Mouse (Mus musculus): Measurements from ENCODE around the gene Rnf141. TPM values are rescaled to one million over a fixed set of nuclear protein-coding genes. Genes with fewer than 3 reads are reported as not detected.

The Rnf141 gene
- total and polyA plus RNA-seq, 2 experiments from 2014 or later, result 28.5 to 133 TPM

- Histone ChIP-seq H3K4me2 (ENCODE audit: low read depth, low read length, poor library complexity, severe bottlenecking) (no peak overlapping the region), H3K4me1 (ENCODE audit: insufficient read depth, low read length) (no peaks in the 10 kb centered on the region), H3K4me3 (ENCODE audit: low read depth, low read length) (no peak overlapping the region), H3K36me3 (ENCODE audit: insufficient read depth, low read length) (no peaks in the 10 kb centered on the region), H3K9ac (replicated peaks; ENCODE audit: low read length, poor library complexity, severe bottlenecking) (no peak overlapping the region), H3K27me3 (ENCODE audit: insufficient read depth, low read length) (no peaks in the 10 kb centered on the region), H3K9me3 (ENCODE audit: low read length) (no peaks in the 10 kb centered on the region), H3K27ac (ENCODE audit: low read depth, low read length) (no peak overlapping the region)
- ATAC-seq (ENCODE audit: low FRiP score), result no peak
- TF ChIP-seq CTCF (IDR thresholded peaks at IDR 0.05), result no peak
- DNase-seq (ENCODE audit: low spot score), result no peak
- WGBS, result 78% methylated on average over 6 of the region's 6 CpGs
Measured at GRCm38 (mm10) chr7:110867116-110867515, 22.9 kb upstream of the Rnf141 start.

- no peak for TF ChIP-seq CTCF (IDR thresholded peaks at IDR 0.05)
- H3K36me3 ChIP-seq (ENCODE audit: insufficient read depth, low read length), result no peaks in the 10 kb centered on the region
- no peak overlapping the region for H3K4me3 ChIP-seq (ENCODE audit: low read depth, low read length)
- H3K4me2 ChIP-seq (ENCODE audit: low read depth, low read length, poor library complexity, severe bottlenecking), result no peak overlapping the region
- H3K27ac ChIP-seq (ENCODE audit: low read depth, low read length), result no peak overlapping the region
- 96% methylated on average over 3 of the region's 3 CpGs for WGBS
- H3K4me1 ChIP-seq (ENCODE audit: insufficient read depth, low read length), result no peaks in the 10 kb centered on the region
- H3K9me3 ChIP-seq (ENCODE audit: low read length), result no peaks in the 10 kb centered on the region
- H3K9ac ChIP-seq (replicated peaks; ENCODE audit: low read length, poor library complexity, severe bottlenecking), result no peak overlapping the region
- DNase-seq (ENCODE audit: low spot score), result no peak
- ATAC-seq (ENCODE audit: low FRiP score), result no peak
- no peaks in the 10 kb centered on the region for H3K27me3 ChIP-seq (ENCODE audit: insufficient read depth, low read length)
Measured at GRCm38 (mm10) chr7:110866021-110866420, 21.8 kb upstream of the Rnf141 start.

- H3K4me1 ChIP-seq (ENCODE audit: insufficient read depth, low read length), result no peaks in the 10 kb centered on the region
- no peak overlapping the region for H3K4me3 ChIP-seq (ENCODE audit: low read depth, low read length)
- no peak overlapping the region for H3K4me2 ChIP-seq (ENCODE audit: low read depth, low read length, poor library complexity, severe bottlenecking)
- no peaks in the 10 kb centered on the region for H3K27me3 ChIP-seq (ENCODE audit: insufficient read depth, low read length)
- 80% methylated on average over 6 of the region's 6 CpGs for WGBS
- TF ChIP-seq CTCF (IDR thresholded peaks at IDR 0.05), result no peak
- no peak for DNase-seq (ENCODE audit: low spot score)
- no peaks in the 10 kb centered on the region for H3K9me3 ChIP-seq (ENCODE audit: low read length)
- no peak for ATAC-seq (ENCODE audit: low FRiP score)
- H3K36me3 ChIP-seq (ENCODE audit: insufficient read depth, low read length), result no peaks in the 10 kb centered on the region
- H3K27ac ChIP-seq (ENCODE audit: low read depth, low read length), result no peak overlapping the region
- H3K9ac ChIP-seq (replicated peaks; ENCODE audit: low read length, poor library complexity, severe bottlenecking), result no peak overlapping the region
Measured at GRCm38 (mm10) chr7:110865570-110865969, 21.3 kb upstream of the Rnf141 start.

DNA sequence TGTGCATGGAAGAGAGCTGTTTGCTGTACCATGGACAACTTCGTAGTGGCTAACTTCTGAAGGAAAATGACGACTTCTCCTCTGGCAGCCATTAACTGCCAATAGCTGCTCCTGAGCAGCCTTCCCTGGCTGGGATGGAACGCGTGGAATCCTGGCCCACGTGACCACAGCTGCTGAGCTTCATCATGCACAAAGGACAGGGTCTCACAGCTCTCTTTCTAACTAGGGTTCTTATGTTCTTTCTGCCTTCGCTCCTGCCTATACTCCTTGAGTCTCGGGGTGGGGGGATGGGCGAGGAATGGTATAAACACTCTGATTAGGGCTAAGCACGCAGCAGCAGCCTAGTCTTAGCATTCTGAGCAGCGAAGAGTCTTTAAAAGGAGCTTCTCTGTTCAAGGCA is 20.8 kb upstream of the Rnf141 start:
- WGBS, result 34% methylated on average over 10 of the region's 10 CpGs
- no peak overlapping the region for H3K4me2 ChIP-seq (ENCODE audit: low read depth, low read length, poor library complexity, severe bottlenecking)
- no peak overlapping the region for H3K9ac ChIP-seq (replicated peaks; ENCODE audit: low read length, poor library complexity, severe bottlenecking)
- H3K4me3 ChIP-seq (ENCODE audit: low read depth, low read length), result no peak overlapping the region
- H3K9me3 ChIP-seq (ENCODE audit: low read length), result no peaks in the 10 kb centered on the region
- TF ChIP-seq CTCF (IDR thresholded peaks at IDR 0.05), result no peak
- no peaks in the 10 kb centered on the region for H3K4me1 ChIP-seq (ENCODE audit: insufficient read depth, low read length)
- no peaks in the 10 kb centered on the region for H3K36me3 ChIP-seq (ENCODE audit: insufficient read depth, low read length)
- H3K27me3 ChIP-seq (ENCODE audit: insufficient read depth, low read length), result no peaks in the 10 kb centered on the region
- ATAC-seq (ENCODE audit: low FRiP score) (no peak), DNase-seq (ENCODE audit: low spot score) (no peak)
- H3K27ac ChIP-seq (ENCODE audit: low read depth, low read length), result no peak overlapping the region

DNA sequence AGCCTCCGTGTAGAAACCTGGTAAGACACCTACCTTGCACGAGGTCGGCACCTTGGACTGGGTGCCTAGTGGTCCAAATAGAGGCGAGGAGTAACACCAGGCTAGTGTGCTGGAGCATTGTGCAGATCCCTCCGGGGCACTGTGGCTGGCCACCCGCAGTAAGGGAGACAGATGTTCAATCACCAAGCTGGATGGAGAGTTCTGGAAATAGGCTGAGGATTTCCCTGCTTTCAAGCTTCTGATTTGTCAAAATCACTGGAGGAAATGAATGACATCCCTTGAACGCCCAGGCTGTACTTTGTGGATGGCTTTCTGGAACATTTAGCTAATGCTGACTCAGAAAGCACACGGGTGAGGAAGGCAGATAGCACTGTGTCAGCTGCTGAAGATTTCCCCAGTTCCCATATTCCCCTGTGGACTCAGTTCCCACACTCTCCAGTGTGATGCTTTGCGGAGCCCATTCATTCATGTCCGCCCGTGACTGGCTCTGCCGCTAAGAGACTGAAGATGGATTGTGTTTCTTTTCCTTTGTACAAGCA is 18.6 kb upstream of the Rnf141 start, which contains the start of gene Lyve1:
TSS of gene Lyve1 (minus strand) at position 489 of the 539 bp plus-strand sequence.
- 68% methylated on average over 12 of the region's 12 CpGs for WGBS
- no peak for TF ChIP-seq CTCF (IDR thresholded peaks at IDR 0.05)
- no peaks in the 10 kb centered on the region for H3K27me3 ChIP-seq (ENCODE audit: insufficient read depth, low read length)
- DNase-seq (ENCODE audit: low spot score) (no peak), ATAC-seq (ENCODE audit: low FRiP score) (no peak)
- H3K36me3 ChIP-seq (ENCODE audit: insufficient read depth, low read length), result no peaks in the 10 kb centered on the region
- H3K9me3 ChIP-seq (ENCODE audit: low read length), result no peaks in the 10 kb centered on the region
- H3K4me3 ChIP-seq (ENCODE audit: low read depth, low read length), result no peak within 1 kb of the TSS
- H3K27ac ChIP-seq (ENCODE audit: low read depth, low read length), result no peak within 1 kb of the TSS
- no peak within 1 kb of the TSS for H3K9ac ChIP-seq (replicated peaks; ENCODE audit: low read length, poor library complexity, severe bottlenecking)
- H3K4me2 ChIP-seq (ENCODE audit: low read depth, low read length, poor library complexity, severe bottlenecking), result no peak within 1 kb of the TSS
- H3K4me1 ChIP-seq (ENCODE audit: insufficient read depth, low read length), result no peaks in the 10 kb centered on the region

GRCm38 (mm10) chr7:110860129-110860528 is 15.9 kb upstream of the Rnf141 start:
- no peaks in the 10 kb centered on the region for H3K9me3 ChIP-seq (ENCODE audit: low read length)
- no peaks in the 10 kb centered on the region for H3K4me1 ChIP-seq (ENCODE audit: insufficient read depth, low read length)
- ATAC-seq (ENCODE audit: low FRiP score) (no peak), DNase-seq (ENCODE audit: low spot score) (no peak)
- H3K9ac ChIP-seq (replicated peaks; ENCODE audit: low read length, poor library complexity, severe bottlenecking), result no peak overlapping the region
- 82% methylated on average over 5 of the region's 5 CpGs for WGBS
- H3K27ac ChIP-seq (ENCODE audit: low read depth, low read length), result no peak overlapping the region
- no peak overlapping the region for H3K4me2 ChIP-seq (ENCODE audit: low read depth, low read length, poor library complexity, severe bottlenecking)
- no peak for TF ChIP-seq CTCF (IDR thresholded peaks at IDR 0.05)
- H3K36me3 ChIP-seq (ENCODE audit: insufficient read depth, low read length), result no peaks in the 10 kb centered on the region
- no peak overlapping the region for H3K4me3 ChIP-seq (ENCODE audit: low read depth, low read length)
- no peaks in the 10 kb centered on the region for H3K27me3 ChIP-seq (ENCODE audit: insufficient read depth, low read length)

All from midbrain, postnatal 0 days (tissue).